Mouse (Mus musculus): ENCODE measurements at regions not wholly inside any gene's neighbourhood (a gene's known extent, or its start where the extent isn't known, plus 50 kb on each side); places are given as distances from the start of the nearest gene placed in this dataset.

- no peak for DNase-seq (ENCODE audit: low spot score)
- 49% methylated on average over 7 of the region's 7 CpGs for WGBS
- no peaks in the 10 kb centered on the region for H3K36me3 ChIP-seq (ENCODE audit: control insufficient read depth, insufficient read depth, low read length)
- peak overlapping the region; percentile 43; the same call in 1 of the 2 replicates for H3K4me2 ChIP-seq (replicated peaks; ENCODE audit: low read depth, low read length, severe bottlenecking)
- H3K9ac ChIP-seq (ENCODE audit: low read depth, low read length, severe bottlenecking): no peak overlapping the region
- no peak for ATAC-seq (ENCODE audit: low FRiP score, low read depth)
- no peak overlapping the region for H3K27ac ChIP-seq (replicated peaks; ENCODE audit: low read depth, low read length)
- no peak overlapping the region; the same call in 1 of the 2 replicates for H3K4me3 ChIP-seq (replicated peaks; ENCODE audit: low read length)
- H3K9me3 ChIP-seq (ENCODE audit: control insufficient read depth, low read length): no peaks in the 10 kb centered on the region
- H3K4me1 ChIP-seq (ENCODE audit: control insufficient read depth, insufficient read depth, low read length): 0 out of 2 replicates have a peak, but pooled peaks cover 3% of the 10 kb centered on the region
- no peak for TF ChIP-seq POLR2A (IDR thresholded peaks at IDR 0.05; ENCODE audit: borderline replicate concordance, extremely low read depth, insufficient read depth, insufficient read length)
- H3K27me3 ChIP-seq (ENCODE audit: control insufficient read depth, insufficient read depth, low read length): 0 out of 2 replicates have a peak, but pooled peaks cover 3% of the 10 kb centered on the region
Observed at GRCm38 (mm10) chr14:48853479-48854187, 180.0 kb upstream of the Otx2 start.

GRCm38 (mm10) chr14:48852787-48853186 lies 179.2 kb upstream of the Otx2 start:
- 0 out of 2 replicates have a peak, but pooled peaks cover 3% of the 10 kb centered on the region for H3K27me3 ChIP-seq (ENCODE audit: control insufficient read depth, insufficient read depth, low read length)
- WGBS: 8% methylated on average over 15 of the region's 15 CpGs
- ATAC-seq (ENCODE audit: low FRiP score, low read depth): no peak
- H3K9ac ChIP-seq (ENCODE audit: low read depth, low read length, severe bottlenecking): 0 out of 2 replicates have a peak overlapping the region, but pooled peaks have one; percentile 31
- 0 out of 2 replicates have a peak, but pooled peaks cover 3% of the 10 kb centered on the region for H3K4me1 ChIP-seq (ENCODE audit: control insufficient read depth, insufficient read depth, low read length)
- no peak for TF ChIP-seq POLR2A (IDR thresholded peaks at IDR 0.05; ENCODE audit: borderline replicate concordance, extremely low read depth, insufficient read depth, insufficient read length)
- DNase-seq (ENCODE audit: low spot score): no peak
- H3K9me3 ChIP-seq (ENCODE audit: control insufficient read depth, low read length): no peaks in the 10 kb centered on the region
- H3K4me3 ChIP-seq (replicated peaks; ENCODE audit: low read length): peak overlapping the region; percentile 27
- H3K27ac ChIP-seq (replicated peaks; ENCODE audit: low read depth, low read length): no peak overlapping the region
- H3K36me3 ChIP-seq (ENCODE audit: control insufficient read depth, insufficient read depth, low read length): no peaks in the 10 kb centered on the region
- peak overlapping the region; percentile 43 for H3K4me2 ChIP-seq (replicated peaks; ENCODE audit: low read depth, low read length, severe bottlenecking)

GRCm38 (mm10) chr14:48852061-48852460 lies 178.4 kb upstream of the Otx2 start:
- WGBS: 62% methylated on average over 4 of the region's 4 CpGs
- no peaks in the 10 kb centered on the region for H3K36me3 ChIP-seq (ENCODE audit: control insufficient read depth, insufficient read depth, low read length)
- no peaks in the 10 kb centered on the region for H3K9me3 ChIP-seq (ENCODE audit: control insufficient read depth, low read length)
- no peak for TF ChIP-seq POLR2A (IDR thresholded peaks at IDR 0.05; ENCODE audit: borderline replicate concordance, extremely low read depth, insufficient read depth, insufficient read length)
- no peak for ATAC-seq (ENCODE audit: low FRiP score, low read depth)
- no peak overlapping the region for H3K4me3 ChIP-seq (replicated peaks; ENCODE audit: low read length)
- no peak overlapping the region for H3K9ac ChIP-seq (ENCODE audit: low read depth, low read length, severe bottlenecking)
- H3K27me3 ChIP-seq (ENCODE audit: control insufficient read depth, insufficient read depth, low read length): 0 out of 2 replicates have a peak, but pooled peaks cover 3% of the 10 kb centered on the region
- H3K27ac ChIP-seq (replicated peaks; ENCODE audit: low read depth, low read length): no peak overlapping the region
- no peak overlapping the region for H3K4me2 ChIP-seq (replicated peaks; ENCODE audit: low read depth, low read length, severe bottlenecking)
- no peak for DNase-seq (ENCODE audit: low spot score)
- 0 out of 2 replicates have a peak, but pooled peaks cover 3% of the 10 kb centered on the region for H3K4me1 ChIP-seq (ENCODE audit: control insufficient read depth, insufficient read depth, low read length)

- TF ChIP-seq POLR2A (IDR thresholded peaks at IDR 0.05; ENCODE audit: borderline replicate concordance, extremely low read depth, insufficient read depth, insufficient read length): no peak
- no peak for DNase-seq (ENCODE audit: low spot score)
- no peak for ATAC-seq (ENCODE audit: low FRiP score, low read depth)
Observed at GRCm38 (mm10) chr14:48842861-48843260, 169.2 kb upstream of the Otx2 start.

GRCm38 (mm10) chr14:48841278-48841677 lies 167.7 kb upstream of the Otx2 start:
- Histone ChIP-seq H3K4me1 (ENCODE audit: control insufficient read depth, insufficient read depth, low read length) (no peaks in the 10 kb centered on the region), H3K27me3 (ENCODE audit: control insufficient read depth, insufficient read depth, low read length) (no peaks in the 10 kb centered on the region), H3K4me3 (replicated peaks; ENCODE audit: low read length) (no peak overlapping the region), H3K4me2 (replicated peaks; ENCODE audit: low read depth, low read length, severe bottlenecking) (no peak overlapping the region), H3K9ac (ENCODE audit: low read depth, low read length, severe bottlenecking) (no peak overlapping the region), H3K27ac (replicated peaks; ENCODE audit: low read depth, low read length) (no peak overlapping the region), H3K9me3 (ENCODE audit: control insufficient read depth, low read length) (no peaks in the 10 kb centered on the region), H3K36me3 (ENCODE audit: control insufficient read depth, insufficient read depth, low read length) (no peaks in the 10 kb centered on the region)
- no peak for DNase-seq (ENCODE audit: low spot score)
- WGBS: 58% methylated on average over 5 of the region's 5 CpGs
- no peak for ATAC-seq (ENCODE audit: low FRiP score, low read depth)
- no peak for TF ChIP-seq POLR2A (IDR thresholded peaks at IDR 0.05; ENCODE audit: borderline replicate concordance, extremely low read depth, insufficient read depth, insufficient read length)

More at GRCm38 (mm10) chr14:48842861-48843260, 169.2 kb upstream of the Otx2 start:
- 85% methylated on average over 4 of the region's 4 CpGs for WGBS
- Histone ChIP-seq H3K27ac (replicated peaks; ENCODE audit: low read depth, low read length) (no peak overlapping the region), H3K4me1 (ENCODE audit: control insufficient read depth, insufficient read depth, low read length) (no peaks in the 10 kb centered on the region), H3K9me3 (ENCODE audit: control insufficient read depth, low read length) (no peaks in the 10 kb centered on the region), H3K36me3 (ENCODE audit: control insufficient read depth, insufficient read depth, low read length) (no peaks in the 10 kb centered on the region), H3K9ac (ENCODE audit: low read depth, low read length, severe bottlenecking) (no peak overlapping the region), H3K4me3 (replicated peaks; ENCODE audit: low read length) (no peak overlapping the region), H3K4me2 (replicated peaks; ENCODE audit: low read depth, low read length, severe bottlenecking) (no peak overlapping the region), H3K27me3 (ENCODE audit: control insufficient read depth, insufficient read depth, low read length) (no peaks in the 10 kb centered on the region)

Measured in limb, embryonic 14.5 days (tissue).